Mouse (Mus musculus) thymus, adult 2 months (tissue): ENCODE results near the gene Phldb3.

Experiments used
- CTCF ChIP-seq: fragments of 200-500 bp; IDR thresholded peaks from 2 replicates; pipeline ENCODE4 v1.5.1; 2012; ENCODE audit warnings: mild to moderate bottlenecking, control low read depth, low read length, moderate library complexity, borderline replicate concordance; ENCODE audit not compliant: control insufficient read depth, poor library complexity, insufficient read depth; ENCODE audit errors: extremely low read depth
- POLR2A ChIP-seq: fragments of 200-500 bp; IDR thresholded peaks from 2 replicates; pipeline ENCODE4 v1.6.1; 2012; ENCODE audit warnings: mild to moderate bottlenecking, low read length, control low read depth, moderate library complexity; ENCODE audit not compliant: control insufficient read depth, poor library complexity, insufficient read depth; ENCODE audit errors: extremely low read depth

DNA sequence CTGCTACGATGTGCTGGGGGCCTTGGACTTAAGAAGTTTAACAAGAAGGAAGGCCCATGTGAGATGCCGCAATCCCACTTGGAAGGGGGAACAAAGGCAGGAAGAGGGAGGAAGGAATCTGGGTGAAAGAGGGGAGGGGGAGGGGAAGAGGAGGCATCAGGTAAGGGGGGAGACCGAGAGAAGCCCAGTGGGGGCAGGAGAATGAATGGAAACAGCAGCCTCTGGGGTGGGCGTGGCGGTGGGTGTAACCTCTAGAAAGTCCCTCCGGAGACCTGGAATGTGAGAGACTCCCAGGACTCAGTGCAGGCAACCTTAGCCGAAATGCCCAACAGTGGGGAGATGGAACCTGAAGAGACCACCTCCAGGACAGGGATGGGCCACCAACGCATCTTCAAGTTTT lies 53.7 kb downstream of the Phldb3 start:
- TF ChIP-seq CTCF (no peak), POLR2A (no peak)
